Mouse (Mus musculus) G1E (cell line): ENCODE measurements around the gene Tnfsf9. TPM values are rescaled to one million over a fixed set of nuclear protein-coding genes. Genes with fewer than 3 reads are reported as not detected.

Experiments
- ATAC-seq: 2 replicates; pipeline ENCODE4 v1.8.0; 2016; ENCODE audit warnings: mild to moderate bottlenecking; ENCODE audit not compliant: insufficient number of reproducible peaks, poor library complexity, low FRiP score, severe bottlenecking; ENCODE audit errors: extremely low read depth
- DNase-seq: peaks from one replicate; pipeline ENCODE4 v3.0.0; 2012; ENCODE audit warnings: low spot score
- H3K27me3 ChIP-seq: 2 replicates; pipeline ENCODE4 v1.6.1; 2012; ENCODE audit warnings: mild to moderate bottlenecking, low read length, inconsistent platforms; ENCODE audit not compliant: insufficient read depth
- H3K36me3 ChIP-seq: replicated peaks from 2 replicates; pipeline ENCODE3; 2012; ENCODE audit warnings: mild to moderate bottlenecking, inconsistent platforms
- H3K4me1 ChIP-seq: 2 replicates; pipeline ENCODE4 v1.6.1; 2012; ENCODE audit warnings: low read depth, low read length, inconsistent platforms, mixed read lengths; ENCODE audit not compliant: insufficient read depth
- H3K4me3 ChIP-seq: 2 replicates; pipeline ENCODE4 v1.5.1; 2012; ENCODE audit warnings: low read depth, mild to moderate bottlenecking, inconsistent platforms, low read length, moderate library complexity, mixed read lengths
- H3K9me3 ChIP-seq: replicated peaks from 2 replicates; pipeline ENCODE4 v1.6.1; 2012; ENCODE audit warnings: inconsistent platforms
- CTCF ChIP-seq: IDR thresholded peaks from 2 replicates; pipeline ENCODE4 v1.5.1; 2012; ENCODE audit warnings: low read depth, low read length, inconsistent platforms, mixed read lengths
- GATA1 ChIP-seq: IDR thresholded peaks from 2 replicates; pipeline ENCODE4 v1.6.1; 2012; ENCODE audit warnings: borderline replicate concordance, low read length, inconsistent platforms, mixed read lengths
- GATA2 ChIP-seq: IDR thresholded peaks from 2 replicates; pipeline ENCODE4 v1.6.1; 2012; ENCODE audit warnings: low read depth, low read length, inconsistent platforms, borderline replicate concordance
- POLR2AphosphoS5 ChIP-seq: IDR thresholded peaks from 2 replicates; pipeline ENCODE4 v1.6.1; 2012; ENCODE audit warnings: low read depth, low read length, inconsistent platforms; ENCODE audit not compliant: insufficient replicate concordance
- TAL1 ChIP-seq: conservative IDR thresholded peaks from 2 replicates; pipeline ENCODE4 v1.6.1; 2012; ENCODE audit warnings: low read depth, low read length, inconsistent platforms, mixed read lengths
- polyA plus RNA-seq: library from polyadenylated mRNA; stranded (reverse); fragments of >175 nt; gene quantifications from 2 replicates; pipeline ENCODE4 v1.2.3, GENCODE M21; 2012
- total RNA-seq, 2 experiments: library from RNA; stranded (forward) in 1 of 2; stranded (reverse) in 1 of 2; fragments of 200-1000 nt in 1 of 2; fragments of >200 nt in 1 of 2; fragmentation: Nextera tagmentation in 1 of 2; gene quantifications; 2 replicates each; pipeline ENCODE4 v1.2.3; 2014 to 2017

The Tnfsf9 gene
- total and polyA plus RNA-seq, 3 experiments = 4.4 to 10.4 (median 9.2) TPM

DNA sequence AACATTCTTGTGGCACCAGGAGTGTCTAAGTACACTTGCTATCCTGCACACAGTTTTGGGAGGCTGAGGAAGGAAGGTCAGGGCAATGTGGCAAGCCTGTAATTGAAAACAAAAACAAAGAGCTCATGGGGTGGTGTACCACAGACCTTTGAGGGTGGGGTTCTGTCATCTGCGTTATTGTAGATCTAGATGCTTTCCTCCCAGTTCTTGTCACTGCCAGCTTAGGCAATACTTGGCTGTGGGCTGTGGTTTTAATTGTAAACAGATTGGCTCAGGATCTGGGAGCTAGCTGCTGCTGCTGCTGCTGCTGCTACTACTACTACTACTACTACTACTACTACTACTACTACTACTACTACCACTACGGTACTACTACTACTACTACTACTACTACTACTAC is 2.8 kb upstream of the Tnfsf9 start:
- no peaks in the 10 kb centered on the region for H3K9me3 ChIP-seq
- no peak overlapping the region for H3K4me3 ChIP-seq
- no peaks in the 10 kb centered on the region for H3K27me3 ChIP-seq
- ATAC-seq (no peak), DNase-seq (no peak)
- H3K36me3 ChIP-seq = peaks cover 72% of the 10 kb centered on the region
- TF ChIP-seq GATA1 (no peak), TAL1 (no peak), POLR2AphosphoS5 (no peak), CTCF (no peak), GATA2 (no peak)
- peaks cover 84% of the 10 kb centered on the region for H3K4me1 ChIP-seq

GRCm38 (mm10) chr17:57104496-57104895 is 629 bp upstream of the Tnfsf9 start:
- H3K36me3 ChIP-seq = peaks cover 70% of the 10 kb centered on the region
- TF ChIP-seq TAL1 (no peak), POLR2AphosphoS5 (no peak), GATA2 (no peak), CTCF (no peak), GATA1 (no peak)
- H3K9me3 ChIP-seq = no peaks in the 10 kb centered on the region
- peaks cover 85% of the 10 kb centered on the region for H3K4me1 ChIP-seq
- H3K27me3 ChIP-seq = no peaks in the 10 kb centered on the region
- DNase-seq (peak; percentile 58), ATAC-seq (no peak)
- H3K4me3 ChIP-seq = peak overlapping the region; percentile 87

- DNase-seq (no peak), ATAC-seq (no peak)
- no peaks in the 10 kb centered on the region for H3K27me3 ChIP-seq
- peaks cover 85% of the 10 kb centered on the region for H3K4me1 ChIP-seq
- peaks cover 56% of the 10 kb centered on the region for H3K36me3 ChIP-seq
- peak overlapping the region; percentile 87 for H3K4me3 ChIP-seq
- no peaks in the 10 kb centered on the region for H3K9me3 ChIP-seq
- TF ChIP-seq TAL1 = no peak
- TF ChIP-seq CTCF = no peak
- TF ChIP-seq GATA1 = no peak
- TF ChIP-seq POLR2AphosphoS5 = no peak
- no peak for TF ChIP-seq GATA2
These were observed 877 bp downstream of the Tnfsf9 start for GRCm38 (mm10) chr17:57106035-57106368.

GRCm38 (mm10) chr17:57107064-57107463 is 1.9 kb downstream of the Tnfsf9 start:
- H3K4me1 ChIP-seq = peaks cover 84% of the 10 kb centered on the region
- no peak for TF ChIP-seq GATA1
- no peak for TF ChIP-seq GATA2
- TF ChIP-seq CTCF = no peak
- no peak for TF ChIP-seq TAL1
- no peak for TF ChIP-seq POLR2AphosphoS5

DNA sequence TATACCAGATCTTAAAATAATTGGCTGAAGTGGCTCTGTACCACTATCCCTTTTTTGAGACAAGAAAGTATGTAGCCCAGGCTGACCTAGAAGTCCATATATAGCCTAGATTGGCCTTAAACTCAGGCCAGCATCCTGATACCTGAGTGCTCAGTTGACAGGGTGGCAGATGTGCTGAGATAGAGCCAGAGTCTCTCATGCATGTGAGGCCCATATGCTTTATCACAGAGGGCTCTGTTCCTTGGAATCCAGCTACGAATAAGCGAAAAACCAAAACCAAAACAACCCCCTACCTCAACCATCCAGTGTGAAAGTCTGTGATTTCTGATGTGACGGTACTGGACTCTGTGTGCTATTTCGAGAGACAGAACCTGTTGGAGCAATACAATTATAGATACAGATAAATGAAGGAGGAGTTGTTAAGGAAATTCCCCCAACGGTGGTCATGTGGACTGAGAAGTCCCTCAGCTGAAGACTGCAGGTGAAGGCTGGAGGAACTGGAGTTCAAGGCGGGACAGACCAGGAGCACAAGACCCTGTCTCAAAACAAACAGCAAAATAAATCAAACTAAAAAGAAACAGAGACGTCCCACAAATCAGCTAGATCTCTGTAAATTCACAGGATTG is 3.0 kb downstream of the Tnfsf9 start:
- ATAC-seq (no peak), DNase-seq (no peak)
- no peaks in the 10 kb centered on the region for H3K9me3 ChIP-seq
- H3K4me3 ChIP-seq = no peak overlapping the region
- H3K27me3 ChIP-seq = no peaks in the 10 kb centered on the region
- TF ChIP-seq TAL1 (no peak), POLR2AphosphoS5 (no peak), GATA1 (no peak), CTCF (no peak), GATA2 (no peak)
- H3K4me1 ChIP-seq = peaks cover 81% of the 10 kb centered on the region
- H3K36me3 ChIP-seq = peaks cover 36% of the 10 kb centered on the region

More at GRCm38 (mm10) chr17:57107064-57107463, 1.9 kb downstream of the Tnfsf9 start:
- H3K9me3 ChIP-seq = no peaks in the 10 kb centered on the region
- DNase-seq (no peak), ATAC-seq (no peak)
- peak overlapping the region; percentile 87; the same call in 1 of the 2 replicates for H3K4me3 ChIP-seq
- no peaks in the 10 kb centered on the region for H3K27me3 ChIP-seq
- peaks cover 47% of the 10 kb centered on the region for H3K36me3 ChIP-seq

DNA sequence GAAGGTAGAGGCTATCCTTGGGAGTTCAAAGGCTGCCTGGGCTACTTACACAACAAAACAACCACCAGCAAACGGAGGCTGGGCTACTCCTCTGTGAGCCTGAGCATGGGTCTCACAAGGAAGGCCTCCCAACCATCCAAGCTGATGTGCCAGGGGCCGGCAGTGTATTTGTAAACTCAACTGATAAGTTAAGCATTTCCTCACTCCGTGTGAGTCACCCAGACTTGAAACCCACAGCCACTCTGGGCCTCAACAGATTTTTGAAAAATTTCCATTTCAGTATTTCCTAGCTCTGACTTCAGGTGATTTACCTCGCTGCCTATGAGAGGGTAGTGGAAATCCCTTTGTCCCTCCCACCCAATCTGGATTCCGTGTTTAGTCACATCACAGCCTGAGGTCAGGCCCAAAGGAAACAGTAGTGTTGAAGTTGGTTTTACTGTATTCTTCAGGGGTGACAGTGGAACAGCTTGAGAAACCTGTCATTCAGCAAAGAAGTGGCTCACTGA is 3.6 kb downstream of the Tnfsf9 start:
- DNase-seq (no peak), ATAC-seq (no peak)
- TF ChIP-seq GATA2 (no peak), CTCF (no peak), GATA1 (no peak), POLR2AphosphoS5 (no peak), TAL1 (no peak)
- peaks cover 75% of the 10 kb centered on the region for H3K4me1 ChIP-seq
- peaks cover 30% of the 10 kb centered on the region for H3K36me3 ChIP-seq
- 0 out of 2 replicates have a peak overlapping the region, but pooled peaks have one; percentile 9 for H3K4me3 ChIP-seq
- 0 out of 2 replicates have a peak, but pooled peaks cover 3% of the 10 kb centered on the region for H3K27me3 ChIP-seq
- H3K9me3 ChIP-seq = no peaks in the 10 kb centered on the region
